Mouse (Mus musculus) intestine, embryonic 16.5 days (tissue): ENCODE measurements around the gene Pde7b. TPM values are rescaled to one million over a fixed set of nuclear protein-coding genes. Genes with fewer than 3 reads are reported as not detected.

Experiments
- ATAC-seq: fragments of 200-750 bp; cut with Nextera tagmentation; 2 replicates; pipeline ENCODE4 v1.8.0; 2017; ENCODE audit warnings: moderate TSS enrichment, moderate library complexity
- H3K27ac ChIP-seq: fragments of 300-500 bp; sonication (generic); 2 replicates; pipeline ENCODE4 v1.5.1; 2014; ENCODE audit warnings: mild to moderate bottlenecking, low read length
- H3K27me3 ChIP-seq: fragments of 300-500 bp; sonication (generic); replicated peaks from 2 replicates; pipeline ENCODE4 v1.6.1; 2014; ENCODE audit warnings: low read length, control low read depth, mixed read lengths; ENCODE audit not compliant: control insufficient read depth, insufficient read depth
- H3K36me3 ChIP-seq: fragments of 300-500 bp; sonication (generic); 2 replicates; pipeline ENCODE4 v1.6.1; 2014; ENCODE audit warnings: low read length, control low read depth; ENCODE audit not compliant: control insufficient read depth, insufficient read depth
- H3K4me1 ChIP-seq: fragments of 300-500 bp; sonication (generic); 2 replicates; pipeline ENCODE4 v1.6.1; 2014; ENCODE audit warnings: low read length, control low read depth, mixed read lengths; ENCODE audit not compliant: control insufficient read depth, insufficient read depth
- H3K4me2 ChIP-seq: fragments of 300-500 bp; sonication (generic); 2 replicates; pipeline ENCODE4 v1.6.1; 2014; ENCODE audit warnings: low read depth, low read length, control low read depth
- H3K4me3 ChIP-seq: fragments of 300-500 bp; sonication (generic); 2 replicates; pipeline ENCODE4 v1.5.1; 2014; ENCODE audit warnings: mild to moderate bottlenecking, low read length
- H3K9ac ChIP-seq: fragments of 300-500 bp; sonication (generic); 2 replicates; pipeline ENCODE4 v1.6.1; 2014; ENCODE audit warnings: low read depth, low read length
- H3K9me3 ChIP-seq: fragments of 300-500 bp; sonication (generic); 2 replicates; pipeline ENCODE4 v1.6.1; 2016; ENCODE audit warnings: low read length, control low read depth; ENCODE audit not compliant: control insufficient read depth
- WGBS: fragments of 180-500 bp; shearing (Covaris S2); extraction: QIAGEN DNeasy Blood & Tissue Kit; methylation state at CpG from one replicate; pipeline ENCODE4 v1.1.7; 2014; 5-methylcytosine and 5-hydroxymethylcytosine counted together
- polyA plus RNA-seq: library from polyadenylated mRNA; unstranded; fragments of >200 nt; fragmentation: Nextera tagmentation; extraction: Ambion mirVana; gene quantifications from 2 replicates; pipeline ENCODE4 v1.2.1, GENCODE M21; 2015

The Pde7b gene
- polyA plus RNA-seq, 1 experiment from 2014 or later, result 2.0 TPM

DNA sequence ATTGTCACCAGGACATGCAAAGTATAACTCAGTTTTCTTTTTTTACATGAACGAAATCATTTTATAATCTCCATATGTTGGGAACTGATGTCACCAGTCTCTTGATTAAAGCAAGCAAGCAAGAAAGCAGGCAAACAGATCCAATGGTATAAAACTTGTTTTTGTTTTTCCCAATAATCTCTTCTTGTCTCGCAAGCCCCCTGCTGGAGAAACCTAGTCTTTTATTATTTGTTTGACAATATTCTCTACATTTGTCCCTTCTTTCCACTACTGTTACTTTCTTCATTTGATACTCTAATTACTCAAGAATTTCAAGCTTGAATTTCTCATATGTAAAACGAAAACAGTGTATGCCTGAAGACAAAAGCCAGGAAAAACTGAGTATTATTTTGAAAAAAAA, 220.1 kb downstream of the Pde7b start:
- Histone ChIP-seq H3K4me2 (no peak overlapping the region), H3K27ac (no peak overlapping the region), H3K27me3 (no peaks in the 10 kb centered on the region), H3K9ac (no peak overlapping the region), H3K36me3 (no peaks in the 10 kb centered on the region), H3K4me1 (peaks cover 6% of the 10 kb centered on the region; the same call in 1 of the 2 replicates), H3K9me3 (no peaks in the 10 kb centered on the region), H3K4me3 (no peak overlapping the region)
- no peak for ATAC-seq
- 89% methylated on average over 3 of the region's 3 CpGs for WGBS

DNA sequence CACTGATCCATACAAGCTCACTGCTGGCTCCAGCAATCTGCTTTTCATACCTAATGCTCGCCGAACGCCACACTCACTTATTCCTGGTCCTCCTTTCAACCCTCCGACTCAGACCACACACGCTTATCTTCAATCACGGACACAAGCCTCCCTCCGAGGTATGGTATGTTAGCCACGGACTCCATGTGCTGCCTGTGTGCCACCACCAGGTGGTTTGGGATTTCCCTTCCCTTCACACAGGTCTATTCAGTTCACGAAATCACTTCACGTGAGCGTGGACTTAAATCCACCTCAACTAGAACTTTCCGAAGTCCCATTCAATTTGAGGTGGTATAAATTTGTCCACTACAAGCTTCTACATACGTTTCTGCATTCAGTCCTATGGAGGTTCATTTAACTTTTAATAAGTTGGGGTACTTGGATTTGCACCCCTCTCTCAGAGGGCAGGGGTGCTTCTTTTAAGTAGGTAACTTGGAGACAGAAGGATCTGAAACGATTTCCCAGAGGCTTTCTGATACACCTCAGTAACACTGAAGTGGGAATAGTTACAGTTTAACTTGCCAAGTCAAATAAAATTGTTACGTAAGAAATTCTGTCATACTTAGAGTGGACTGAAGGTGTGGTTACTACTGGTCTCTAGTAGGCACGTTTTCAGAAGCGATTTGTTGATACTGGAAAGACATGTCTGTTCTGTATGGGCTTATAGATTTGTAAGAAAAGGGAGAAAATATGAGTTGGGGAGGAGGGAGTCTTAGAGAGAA, 221.4 kb downstream of the Pde7b start:
- H3K27ac ChIP-seq, result no peak overlapping the region
- no peak overlapping the region for H3K9ac ChIP-seq
- H3K27me3 ChIP-seq, result no peaks in the 10 kb centered on the region
- WGBS, result 79% methylated on average over 17 of the region's 17 CpGs
- no peak overlapping the region for H3K4me2 ChIP-seq
- H3K9me3 ChIP-seq, result no peaks in the 10 kb centered on the region
- H3K36me3 ChIP-seq, result no peaks in the 10 kb centered on the region
- H3K4me1 ChIP-seq, result peaks cover 8% of the 10 kb centered on the region; the same call in 1 of the 2 replicates
- no peak overlapping the region for H3K4me3 ChIP-seq
- ATAC-seq, result peak; percentile 61

DNA sequence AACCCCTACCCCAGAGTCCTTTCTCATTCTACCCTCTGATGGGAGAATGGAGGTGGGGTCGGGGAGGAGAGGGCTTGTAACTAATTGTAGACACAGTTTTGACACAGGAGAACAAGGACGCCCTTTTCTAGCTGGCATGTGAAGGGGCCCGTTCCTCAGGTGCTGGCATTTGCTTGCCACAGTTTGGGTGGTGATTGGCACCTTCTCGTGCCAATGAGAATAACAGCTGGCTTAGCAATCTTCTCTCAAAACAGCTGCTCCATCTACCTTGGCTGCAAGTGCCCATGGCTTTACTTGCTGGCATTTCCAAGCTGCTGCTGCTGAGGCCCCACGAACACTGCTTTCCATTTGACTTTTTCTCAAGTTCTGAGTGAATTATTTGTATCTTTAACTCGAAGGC, 223.7 kb downstream of the Pde7b start:
- no peak for ATAC-seq
- no peaks in the 10 kb centered on the region for H3K27me3 ChIP-seq
- WGBS, result 84% methylated on average over 6 of the region's 6 CpGs

DNA sequence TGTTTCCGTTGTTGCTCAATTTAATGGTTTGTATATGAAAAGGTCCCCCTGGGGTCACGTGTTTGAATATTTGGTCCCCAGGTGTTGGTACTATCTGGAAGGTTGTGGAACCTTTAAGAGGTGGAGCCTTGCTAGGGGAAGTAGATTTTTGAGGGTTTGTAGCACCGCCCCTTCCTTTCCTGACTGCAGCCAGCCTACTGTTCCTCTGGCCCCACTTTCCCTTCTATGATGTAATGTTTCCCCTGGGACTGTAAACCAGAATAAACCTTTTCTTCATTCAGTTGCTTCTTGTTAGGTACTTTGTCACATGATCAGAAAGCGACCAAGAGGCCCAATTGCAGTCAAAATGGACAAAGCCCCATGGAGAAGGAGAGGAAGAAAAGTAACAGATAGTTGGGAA, 229.8 kb downstream of the Pde7b start:
- Histone ChIP-seq H3K36me3 (no peaks in the 10 kb centered on the region), H3K4me1 (peaks cover 2% of the 10 kb centered on the region; the same call in 1 of the 2 replicates), H3K4me3 (no peak overlapping the region), H3K9me3 (no peaks in the 10 kb centered on the region), H3K9ac (no peak overlapping the region), H3K27me3 (no peaks in the 10 kb centered on the region), H3K27ac (no peak overlapping the region), H3K4me2 (no peak overlapping the region)
- WGBS, result 87% methylated on average over 4 of the region's 4 CpGs
- ATAC-seq, result no peak

More for the DNA sequence above, 223.7 kb downstream of the Pde7b start:
- H3K4me2 ChIP-seq, result no peak overlapping the region
- no peaks in the 10 kb centered on the region for H3K9me3 ChIP-seq
- no peaks in the 10 kb centered on the region for H3K36me3 ChIP-seq
- no peak overlapping the region for H3K4me3 ChIP-seq
- H3K9ac ChIP-seq, result no peak overlapping the region
- H3K27ac ChIP-seq, result no peak overlapping the region
- H3K4me1 ChIP-seq, result peaks cover 8% of the 10 kb centered on the region; the same call in 1 of the 2 replicates

DNA sequence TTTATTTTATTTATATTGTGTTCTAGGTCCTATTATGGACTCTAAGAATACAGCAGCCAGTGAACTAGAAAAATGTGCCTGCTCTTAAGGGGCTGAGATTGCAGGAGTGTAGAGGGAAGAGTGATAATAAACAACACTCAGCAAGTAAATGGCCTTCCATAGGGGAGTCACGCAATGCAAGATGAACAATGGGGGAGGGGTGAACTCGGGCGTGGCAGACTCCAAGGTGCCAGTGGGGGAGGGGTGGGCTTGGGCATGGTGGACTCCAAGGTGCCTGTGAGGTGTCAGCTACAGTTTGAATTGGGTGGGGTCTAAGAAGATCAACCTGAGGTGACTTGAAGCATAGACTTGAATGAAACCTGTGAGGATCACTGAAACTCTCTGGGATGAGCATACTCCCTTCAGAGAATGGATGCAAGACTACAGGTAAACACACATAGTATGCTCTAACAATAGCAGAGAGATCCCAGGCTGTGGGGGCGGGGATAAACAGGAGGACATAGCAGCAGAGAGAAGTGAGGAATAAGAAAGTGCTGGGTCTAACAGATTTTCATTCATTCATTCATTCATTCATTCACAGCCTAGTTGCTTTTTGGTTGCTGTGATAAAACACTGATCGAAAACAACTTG, 230.9 kb downstream of the Pde7b start:
- no peak overlapping the region for H3K4me3 ChIP-seq
- no peak for ATAC-seq
- H3K27ac ChIP-seq, result no peak overlapping the region
- H3K36me3 ChIP-seq, result no peaks in the 10 kb centered on the region
- WGBS, result 73% methylated on average over 5 of the region's 5 CpGs
- H3K9me3 ChIP-seq, result no peaks in the 10 kb centered on the region
- no peak overlapping the region for H3K4me2 ChIP-seq
- H3K9ac ChIP-seq, result no peak overlapping the region
- H3K27me3 ChIP-seq, result no peaks in the 10 kb centered on the region
- peaks cover 1% of the 10 kb centered on the region; the same call in 1 of the 2 replicates for H3K4me1 ChIP-seq

DNA sequence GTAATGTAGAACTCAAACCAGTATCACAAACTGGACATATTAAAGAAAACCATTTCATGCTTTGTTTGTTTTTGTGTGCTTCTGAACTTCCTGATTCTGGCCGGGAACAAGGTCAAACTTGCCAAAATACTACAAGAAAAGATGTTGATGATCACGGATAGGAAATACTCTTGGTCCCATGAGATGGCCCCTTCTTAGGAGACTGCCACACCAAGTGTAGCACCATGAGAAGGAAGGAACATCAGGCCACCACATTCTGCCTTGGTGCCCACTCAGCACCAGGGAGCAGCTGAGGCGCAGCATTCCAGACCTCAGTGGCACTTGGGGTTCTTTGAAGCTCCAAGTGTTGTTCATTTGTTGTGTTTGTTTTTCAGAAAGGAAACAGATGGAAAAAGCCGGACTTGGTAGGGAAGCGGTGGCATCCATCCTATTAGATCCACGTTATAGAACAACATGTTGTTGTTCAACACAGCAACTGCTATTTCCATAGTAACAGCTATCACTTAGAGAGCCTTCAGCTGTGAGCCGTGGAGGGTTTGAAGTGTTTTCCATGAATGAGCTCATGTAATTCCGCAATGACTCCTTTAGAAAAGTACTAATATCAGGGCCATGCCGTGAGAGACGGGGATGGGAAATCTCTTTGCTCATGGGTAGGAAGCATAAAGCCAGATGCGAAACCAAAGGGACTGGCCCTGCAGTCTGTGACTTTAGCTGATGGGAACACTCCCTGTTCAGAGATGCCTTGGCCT, 232.5 kb downstream of the Pde7b start:
- Histone ChIP-seq H3K27ac (no peak overlapping the region), H3K27me3 (no peaks in the 10 kb centered on the region), H3K4me3 (no peak overlapping the region), H3K9ac (no peak overlapping the region), H3K4me1 (no peaks in the 10 kb centered on the region), H3K4me2 (no peak overlapping the region), H3K36me3 (no peaks in the 10 kb centered on the region), H3K9me3 (no peaks in the 10 kb centered on the region)
- ATAC-seq, result no peak
- WGBS, result 78% methylated on average over 11 of the region's 11 CpGs

DNA sequence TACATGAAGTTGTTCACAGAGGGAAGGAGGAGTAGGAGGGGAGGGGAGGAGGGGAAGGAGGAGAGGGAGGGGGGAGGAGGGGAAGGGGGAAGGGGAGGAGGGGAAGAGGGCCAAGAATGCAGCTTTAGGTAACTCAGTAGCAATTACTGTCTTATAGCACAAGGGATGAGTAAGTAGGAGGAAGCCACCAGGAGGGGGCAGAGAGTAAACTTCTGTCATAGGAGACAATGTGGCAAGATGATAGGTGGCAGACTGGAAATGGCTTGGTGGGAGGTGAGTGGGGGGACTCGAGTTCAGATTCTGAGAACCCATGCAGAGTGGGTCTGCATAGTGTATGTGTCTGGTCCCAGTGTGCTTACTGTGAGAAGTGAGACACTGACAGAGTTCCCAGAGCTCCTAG, 234.1 kb downstream of the Pde7b start:
- Histone ChIP-seq H3K36me3 (no peaks in the 10 kb centered on the region), H3K27ac (no peak overlapping the region), H3K4me2 (no peak overlapping the region), H3K4me1 (no peaks in the 10 kb centered on the region; the same call in 1 of the 2 replicates), H3K9ac (no peak overlapping the region), H3K9me3 (no peaks in the 10 kb centered on the region), H3K4me3 (no peak overlapping the region), H3K27me3 (no peaks in the 10 kb centered on the region)
- WGBS, result 24% methylated on average over 1 of the region's 1 CpGs
- no peak for ATAC-seq

DNA sequence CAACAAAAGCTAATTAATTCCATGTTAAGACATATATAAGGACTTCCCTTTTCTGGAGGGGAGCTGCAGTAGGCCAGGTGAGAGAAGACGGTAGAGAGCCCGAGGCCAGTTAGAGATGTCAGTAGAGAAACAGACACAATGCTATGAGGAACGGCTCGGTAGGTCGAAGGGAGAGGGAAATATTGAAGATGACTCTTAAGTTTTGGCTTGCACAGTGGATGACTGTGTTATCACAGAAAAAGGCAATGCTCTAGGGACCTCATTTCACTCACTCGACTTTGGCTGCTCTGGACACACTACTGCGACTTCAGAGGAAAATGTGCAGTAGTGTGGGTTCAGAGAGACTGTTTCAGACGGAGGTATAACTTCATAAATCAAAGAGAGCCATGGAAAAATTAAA, 234.6 kb downstream of the Pde7b start:
- no peak overlapping the region for H3K9ac ChIP-seq
- ATAC-seq, result no peak
- H3K36me3 ChIP-seq, result no peaks in the 10 kb centered on the region
- no peak overlapping the region for H3K4me3 ChIP-seq
- 82% methylated on average over 8 of the region's 8 CpGs for WGBS
- no peaks in the 10 kb centered on the region for H3K27me3 ChIP-seq
- H3K27ac ChIP-seq, result no peak overlapping the region
- no peaks in the 10 kb centered on the region; the same call in 1 of the 2 replicates for H3K4me1 ChIP-seq
- no peak overlapping the region for H3K4me2 ChIP-seq
- no peaks in the 10 kb centered on the region for H3K9me3 ChIP-seq

DNA sequence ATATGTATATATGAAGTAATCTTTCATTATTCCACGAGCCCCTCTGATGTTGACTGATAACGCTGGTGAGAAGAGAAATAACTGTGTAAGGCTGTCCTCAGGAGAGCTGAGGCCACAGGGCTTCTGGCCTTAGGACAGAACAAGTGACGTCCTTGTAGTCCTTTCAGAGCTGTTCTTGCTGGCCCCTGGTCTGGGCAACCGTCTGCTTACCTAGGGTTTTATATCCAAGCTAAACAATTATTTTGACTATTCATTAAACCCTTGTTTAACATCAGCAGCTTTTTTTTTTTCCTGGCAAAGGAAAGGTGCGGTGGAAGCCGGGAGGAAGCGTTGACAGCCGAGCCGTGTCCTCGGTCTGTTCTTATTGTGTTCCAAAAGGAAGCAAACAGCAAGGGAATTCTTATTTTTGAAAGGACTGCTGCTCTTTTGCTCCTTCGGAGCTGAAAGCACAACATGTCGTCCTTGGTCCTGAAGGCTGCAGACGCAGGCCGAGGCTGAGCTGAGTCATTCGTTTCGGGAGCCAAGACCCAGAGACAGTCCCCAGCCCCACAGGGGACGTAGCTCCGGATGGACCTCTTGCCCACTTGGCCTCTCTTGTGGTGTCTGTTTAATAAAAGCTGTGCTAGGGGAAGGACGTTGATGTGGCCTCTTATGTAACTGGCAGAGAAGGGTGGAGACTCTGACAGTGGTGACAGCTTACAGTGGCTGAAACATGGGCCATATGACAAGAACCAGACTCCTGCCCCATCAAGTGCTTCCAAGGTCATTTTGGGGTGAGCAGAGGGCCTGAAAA, 238.2 kb downstream of the Pde7b start:
- Histone ChIP-seq H3K4me1 (no peaks in the 10 kb centered on the region; the same call in 1 of the 2 replicates), H3K36me3 (no peaks in the 10 kb centered on the region), H3K4me3 (no peak overlapping the region), H3K27ac (no peak overlapping the region), H3K9me3 (no peaks in the 10 kb centered on the region), H3K4me2 (no peak overlapping the region), H3K27me3 (no peaks in the 10 kb centered on the region), H3K9ac (no peak overlapping the region)
- 43% methylated on average over 19 of the region's 19 CpGs for WGBS
- ATAC-seq, result peak; percentile 56
